Mouse (Mus musculus) stomach, postnatal 0 days (tissue): ENCODE data around the gene St13. TPM values are rescaled to one million over a fixed set of nuclear protein-coding genes. Genes with fewer than 3 reads are reported as not detected.
"Not testable (repeated sequence)": the region's sequence is repeated elsewhere in the genome, so short reads cannot be mapped to it uniquely, and the experiment has no call there.

Experiments used
- ATAC-seq: fragments of 200-750 bp; cut with Nextera tagmentation; 2 replicates; pipeline ENCODE4 v1.8.0; 2017; ENCODE audit not compliant: low FRiP score, low TSS enrichment
- DNase-seq: peaks from one replicate; pipeline ENCODE4 v3.0.0-alpha.2; 2016; ENCODE audit warnings: low spot score
- H3K27ac ChIP-seq: fragments of 300-500 bp; sonication (generic); replicated peaks from 2 replicates; pipeline ENCODE4 v1.5.1; 2014; ENCODE audit warnings: mild to moderate bottlenecking, control low read depth
- H3K27me3 ChIP-seq: fragments of 300-500 bp; sonication (generic); 2 replicates; pipeline ENCODE4 v1.6.1; 2014; ENCODE audit warnings: low read length; ENCODE audit not compliant: control insufficient read depth, insufficient read depth
- H3K36me3 ChIP-seq: fragments of 300-500 bp; sonication (generic); 2 replicates; pipeline ENCODE4 v1.6.1; 2014; ENCODE audit warnings: low read length, mixed read lengths; ENCODE audit not compliant: control insufficient read depth, insufficient read depth
- H3K4me1 ChIP-seq: fragments of 300-500 bp; sonication (generic); replicated peaks from 2 replicates; pipeline ENCODE4 v1.6.1; 2014; ENCODE audit warnings: antibody characterized with exemption; ENCODE audit not compliant: control insufficient read depth, insufficient read depth
- H3K4me2 ChIP-seq: fragments of 300-500 bp; sonication (generic); replicated peaks from 2 replicates; pipeline ENCODE4 v1.6.1; 2014; ENCODE audit warnings: low read depth, mild to moderate bottlenecking, control low read depth, moderate library complexity
- H3K4me3 ChIP-seq: fragments of 300-500 bp; sonication (generic); 2 replicates; pipeline ENCODE4 v1.5.1; 2014; ENCODE audit warnings: low read depth, low read length, control low read depth
- H3K9ac ChIP-seq: fragments of 300-500 bp; sonication (generic); 2 replicates; pipeline ENCODE4 v1.6.1; 2014; ENCODE audit warnings: mild to moderate bottlenecking, low read length, control low read depth, mixed read lengths
- H3K9me3 ChIP-seq: fragments of 300-500 bp; sonication (generic); 2 replicates; pipeline ENCODE4 v1.6.1; 2016; ENCODE audit warnings: low read length; ENCODE audit not compliant: control insufficient read depth
- CTCF ChIP-seq: IDR thresholded peaks from 2 replicates; pipeline ENCODE4 v1.5.1; 2016; ENCODE audit warnings: antibody characterized with exemption, low read depth, mild to moderate bottlenecking, moderate library complexity
- EP300 ChIP-seq: optimal IDR thresholded peaks from 2 replicates; pipeline ENCODE3; 2016; ENCODE audit warnings: antibody characterized with exemption
- WGBS: fragments of 180-500 bp; shearing (Covaris S2); extraction: QIAGEN DNeasy Blood & Tissue Kit; methylation state at CpG from one replicate; pipeline ENCODE4 v1.1.7; 2014; 5-methylcytosine and 5-hydroxymethylcytosine counted together
- polyA plus RNA-seq: library from polyadenylated mRNA; unstranded; fragments of >200 nt; fragmentation: Nextera tagmentation; extraction: Ambion mirVana; gene quantifications from 2 replicates; pipeline ENCODE4 v1.2.1, GENCODE M21; 2015

The St13 gene
- polyA plus RNA-seq, 1 experiment from 2014 or later, result 80.2 TPM

- no peaks in the 10 kb centered on the region for H3K4me1 ChIP-seq
- H3K9ac ChIP-seq, result no peak overlapping the region
- 71% methylated on average over 3 of the region's 3 CpGs for WGBS
- H3K9me3 ChIP-seq, result no peaks in the 10 kb centered on the region
- no peak for DNase-seq
- H3K27me3 ChIP-seq, result no peaks in the 10 kb centered on the region
- H3K27ac ChIP-seq, result no peak overlapping the region
- no peak for ATAC-seq
- H3K4me2 ChIP-seq, result no peak overlapping the region
- H3K36me3 ChIP-seq, result no peaks in the 10 kb centered on the region; the same call in 1 of the 2 replicates
- H3K4me3 ChIP-seq, result no peak overlapping the region
- TF ChIP-seq EP300 (no peak), CTCF (no peak)
Measured at GRCm38 (mm10) chr15:81425311-81425710, 25.4 kb upstream of the St13 start.

GRCm38 (mm10) chr15:81422156-81422681 lies 22.3 kb upstream of the St13 start:
- TF ChIP-seq EP300 (peak; percentile 61), CTCF (no peak)
- Histone ChIP-seq H3K4me1 (no peaks in the 10 kb centered on the region), H3K27ac (peak overlapping the region; percentile 91), H3K36me3 (no peaks in the 10 kb centered on the region), H3K9ac (0 out of 2 replicates have a peak overlapping the region, but pooled peaks have one; percentile 38), H3K9me3 (no peaks in the 10 kb centered on the region), H3K4me3 (peak overlapping the region; percentile 0; the same call in 1 of the 2 replicates), H3K4me2 (peak overlapping the region; percentile 36), H3K27me3 (no peaks in the 10 kb centered on the region)
- WGBS, result 19% methylated on average over 7 of the region's 7 CpGs
- DNase-seq (peak; percentile 37), ATAC-seq (peak; percentile 41; the same call in 1 of the 2 replicates)

GRCm38 (mm10) chr15:81421454-81421853 lies 21.6 kb upstream of the St13 start:
- Histone ChIP-seq H3K9ac (no peak overlapping the region), H3K27ac (peak overlapping the region; percentile 91), H3K4me1 (no peaks in the 10 kb centered on the region), H3K4me2 (peak overlapping the region; percentile 36), H3K4me3 (peak overlapping the region; percentile 0; the same call in 1 of the 2 replicates), H3K9me3 (no peaks in the 10 kb centered on the region), H3K36me3 (no peaks in the 10 kb centered on the region), H3K27me3 (no peaks in the 10 kb centered on the region)
- WGBS, result 12% methylated on average over 1 of the region's 1 CpGs
- no peak for TF ChIP-seq EP300
- TF ChIP-seq CTCF, result no peak
- peak; percentile 58 for ATAC-seq
- peak; percentile 44 for DNase-seq

- Histone ChIP-seq H3K27me3 (no peaks in the 10 kb centered on the region), H3K4me2 (no peak overlapping the region), H3K4me1 (no peaks in the 10 kb centered on the region), H3K9ac (no peak overlapping the region), H3K27ac (no peak overlapping the region), H3K36me3 (no peaks in the 10 kb centered on the region), H3K9me3 (no peaks in the 10 kb centered on the region), H3K4me3 (no peak overlapping the region)
- no peak for DNase-seq
- no peak for ATAC-seq
- TF ChIP-seq CTCF, result no peak
- TF ChIP-seq EP300, result no peak
- 69% methylated on average over 4 of the region's 4 CpGs for WGBS
Measured at GRCm38 (mm10) chr15:81418065-81418464, 18.2 kb upstream of the St13 start.

GRCm38 (mm10) chr15:81416763-81417310 lies 17.0 kb upstream of the St13 start:
- WGBS, result 2% methylated on average over 22 of the region's 22 CpGs
- Histone ChIP-seq H3K9ac (0 out of 2 replicates have a peak overlapping the region, but pooled peaks have one; percentile 3), H3K4me3 (peak overlapping the region; percentile 22), H3K27ac (0 out of 2 replicates have a peak overlapping the region, but pooled peaks have one; percentile 35), H3K4me2 (peak overlapping the region; percentile 30)
- not testable (repeated sequence) for H3K9me3 ChIP-seq, H3K27me3 ChIP-seq, H3K36me3 ChIP-seq, H3K4me1 ChIP-seq
- DNase-seq (peak; percentile 87), ATAC-seq (peak; percentile 94)
- TF ChIP-seq CTCF, result peak; percentile 34; the same call in 1 of the 2 replicates

- Histone ChIP-seq H3K36me3 (no peaks in the 10 kb centered on the region), H3K4me2 (no peak within 1 kb of the TSS), H3K4me1 (no peaks in the 10 kb centered on the region), H3K27ac (no peak within 1 kb of the TSS), H3K4me3 (no peak within 1 kb of the TSS), H3K27me3 (no peaks in the 10 kb centered on the region), H3K9ac (no peak within 1 kb of the TSS), H3K9me3 (no peaks in the 10 kb centered on the region)
- WGBS, result 92% methylated on average over 1 of the region's 1 CpGs
- ATAC-seq (no peak), DNase-seq (no peak)
- TF ChIP-seq EP300 (no peak), CTCF (no peak)
Measured at GRCm38 (mm10) chr15:81408199-81408598, 8.3 kb upstream of the St13 start, which contains the start of gene Dnajb7. TSS of gene Dnajb7 (minus strand) at chr15:81408299.
